26 mouse cellular contexts compared by ENCODE assay signal in the genomic region with DNA sequence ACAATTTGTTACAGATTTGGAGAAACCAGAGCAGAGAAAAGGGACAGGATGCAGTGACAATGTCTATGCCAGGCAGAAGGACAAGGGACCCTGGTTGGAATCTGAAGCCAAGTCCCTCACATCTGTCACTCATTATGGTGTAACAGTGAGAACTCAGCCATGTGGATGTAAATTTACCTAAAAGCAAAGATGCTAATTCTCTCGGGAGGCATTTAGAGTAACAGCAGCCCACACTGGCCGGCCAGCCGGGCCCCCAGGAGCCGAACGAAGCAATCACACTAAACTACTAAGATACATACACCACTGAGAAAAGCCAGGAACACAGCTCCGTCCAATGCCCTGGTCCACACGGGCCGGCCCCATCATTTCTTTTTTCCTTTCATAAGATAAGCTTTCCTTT.
DNase-seq lines count a peak whose midpoint lies in the region; ATAC-seq lines count a peak whose summit lies in the region.
"Had no signal": no experiment of that assay in that cellular context is flagged by ENCODE, and none has a peak within 500 bp of the region (broad histone marks: within the 10 kb centered on the region; RNA-seq: fewer than 3 reads in every experiment).

No protein-coding gene starts in this region.

- H3K9ac ChIP-seq in hindbrain, embryonic 14.5 days = no peak overlapping the region
- H3K9ac ChIP-seq: embryonic facial prominence, embryonic 12.5 days; heart, embryonic 15.5 days; hindbrain, embryonic 15.5 days; liver, embryonic 12.5 days; midbrain, embryonic 12.5 days had no signal

- no peaks in the 10 kb centered on the region for H3K36me3 ChIP-seq in hindbrain, embryonic 10.5 days
- no peaks in the 10 kb centered on the region for H3K36me3 ChIP-seq in hindbrain, embryonic 14.5 days (replicated peaks; ENCODE audit: control insufficient read depth, insufficient read depth)
- H3K36me3 ChIP-seq: embryonic facial prominence, embryonic 12.5 days; G1E; heart, embryonic 15.5 days; hindbrain, embryonic 15.5 days; liver, embryonic 12.5 days; midbrain, embryonic 12.5 days had no signal

- H3K27ac ChIP-seq in hindbrain, embryonic 10.5 days = no peak overlapping the region
- H3K27ac ChIP-seq in hindbrain, embryonic 14.5 days = no peak overlapping the region
- H3K27ac ChIP-seq: embryonic facial prominence, embryonic 12.5 days; heart, embryonic 15.5 days; hindbrain, embryonic 15.5 days; kidney, postnatal 0 days; liver, embryonic 12.5 days; midbrain, embryonic 12.5 days had no signal

- H3K9me3 ChIP-seq in hindbrain, embryonic 10.5 days = no peaks in the 10 kb centered on the region
- no peaks in the 10 kb centered on the region for H3K9me3 ChIP-seq in hindbrain, embryonic 14.5 days (ENCODE audit: control insufficient read depth, low read length)
- H3K9me3 ChIP-seq: embryonic facial prominence, embryonic 12.5 days; G1E; heart, embryonic 15.5 days; hindbrain, embryonic 15.5 days; liver, embryonic 12.5 days; midbrain, embryonic 12.5 days had no signal

- no peak overlapping the region for H3K4me2 ChIP-seq in hindbrain, embryonic 14.5 days (replicated peaks)
- H3K4me2 ChIP-seq: embryonic facial prominence, embryonic 12.5 days; heart, embryonic 15.5 days; hindbrain, embryonic 15.5 days; liver, embryonic 12.5 days; midbrain, embryonic 12.5 days had no signal

- no peak overlapping the region for H3K4me3 ChIP-seq in hindbrain, embryonic 10.5 days
- no peak overlapping the region for H3K4me3 ChIP-seq in hindbrain, embryonic 14.5 days (replicated peaks; ENCODE audit: low read length)
- H3K4me3 ChIP-seq: embryonic facial prominence, embryonic 12.5 days; heart, embryonic 15.5 days; hindbrain, embryonic 15.5 days; liver, embryonic 12.5 days; midbrain, embryonic 12.5 days had no signal

- peaks cover 10% of the 10 kb centered on the region; the same call in 1 of the 2 replicates for H3K4me1 ChIP-seq in hindbrain, embryonic 10.5 days (replicated peaks)
- H3K4me1 ChIP-seq in hindbrain, embryonic 14.5 days (replicated peaks; ENCODE audit: control insufficient read depth, insufficient read depth, low read length) = no peaks in the 10 kb centered on the region
- H3K4me1 ChIP-seq: hindbrain, embryonic 15.5 days; liver, embryonic 12.5 days had no signal

- ATAC-seq in hindbrain, embryonic 14.5 days (ENCODE audit: low FRiP score) = no peak
- ATAC-seq in monocyte, adult 5-6 weeks (replicated peaks; ENCODE audit: insufficient number of reproducible peaks, low FRiP score, low TSS enrichment, poor library complexity, severe bottlenecking) = no peak
- ATAC-seq: liver, embryonic 12.5 days; Patski had no signal

- 56% methylated on average over 8 of the region's 8 CpGs for WGBS in hindbrain, embryonic 10.5 days
- WGBS in hindbrain, embryonic 14.5 days = 65% methylated on average over 8 of the region's 8 CpGs

- H3K27me3 ChIP-seq in hindbrain, embryonic 10.5 days (ENCODE audit: insufficient read depth, poor library complexity, severe bottlenecking) = no peaks in the 10 kb centered on the region
- H3K27me3 ChIP-seq in hindbrain, embryonic 14.5 days (ENCODE audit: control insufficient read depth, insufficient read depth, low read length) = no peaks in the 10 kb centered on the region
- H3K27me3 ChIP-seq: CH12.LX; embryonic facial prominence, embryonic 12.5 days; heart, embryonic 15.5 days; hindbrain, embryonic 15.5 days; liver, embryonic 12.5 days; midbrain, embryonic 12.5 days; Patski had no signal

- peak; percentile 19 for DNase-seq in hindbrain, embryonic 10.5 days (ENCODE audit: low spot score)
- DNase-seq in hindbrain, embryonic 14.5 days (ENCODE audit: low spot score) = no peak
- peak; percentile 68 for DNase-seq in embryo, embryonic 11 days
- peak; percentile 40 for DNase-seq in forelimb bud, embryonic 11.5 days (ENCODE audit: low read depth, low spot score)
- DNase-seq in thymus, adult 18-20 months = no peak
- no peak for DNase-seq in thymus, postnatal 36 days
- DNase-seq: cerebellum, adult 11-12 months; cerebellum, postnatal 14 days; gastrocnemius, postnatal 36 days; heart, postnatal 36 days; kidney, adult 2 months; left cerebral cortex, postnatal 4 days; lung, adult 18-20 months; lung, postnatal 10 days; right cerebral cortex, postnatal 25 days; spleen, adult 18-20 months had no signal

Comparison
In these comparisons a context has a peak if more than half of its experiments do, and no peak if none do; other contexts are left out.
1. DNase-seq: peak in hindbrain, embryonic 10.5 days (single experiment), embryo, embryonic 11 days (single experiment) and forelimb bud, embryonic 11.5 days (single experiment); none in hindbrain, embryonic 14.5 days (single experiment), thymus, adult 18-20 months (0 of 2) and thymus, postnatal 36 days (0 of 2).